18 mouse cellular contexts compared by ENCODE assay signal in genomic region chr7:74908311-74908962, GRCm38 (mm10).
DNase-seq lines count a peak whose midpoint lies in the region; ATAC-seq and TF ChIP-seq lines count a peak whose summit lies in the region.
"Had no signal": no experiment of that assay in that cellular context is flagged by ENCODE, and none has a peak within 500 bp of the region (broad histone marks: within the 10 kb centered on the region; RNA-seq: fewer than 3 reads in every experiment).

No protein-coding gene starts in this region.

- no peak overlapping the region for H3K9ac ChIP-seq in lung, embryonic 14.5 days
- H3K9ac ChIP-seq: embryonic facial prominence, embryonic 13.5 days; heart, embryonic 15.5 days; hindbrain, embryonic 12.5 days; liver, embryonic 13.5 days had no signal

- no peaks in the 10 kb centered on the region for H3K4me1 ChIP-seq in lung, embryonic 14.5 days (ENCODE audit: insufficient read depth)
- H3K4me1 ChIP-seq: forebrain, embryonic 10.5 days; heart, embryonic 15.5 days; hindbrain, embryonic 12.5 days had no signal

- no peaks in the 10 kb centered on the region for H3K27me3 ChIP-seq in lung, embryonic 14.5 days (ENCODE audit: insufficient read depth, low read length)
- H3K27me3 ChIP-seq: embryonic facial prominence, embryonic 13.5 days; heart, embryonic 15.5 days; hindbrain, embryonic 12.5 days; liver, embryonic 13.5 days had no signal

- 46% methylated on average over 3 of the region's 3 CpGs for WGBS in lung, embryonic 14.5 days

- TF ChIP-seq CTCF in lung, embryonic 14.5 days (IDR thresholded peaks at IDR 0.05; ENCODE audit: low read depth): no peak

- H3K27ac ChIP-seq in lung, embryonic 14.5 days (ENCODE audit: low read depth): no peak overlapping the region
- H3K27ac ChIP-seq: embryonic facial prominence, embryonic 13.5 days; forebrain, embryonic 10.5 days; heart, embryonic 15.5 days; hindbrain, embryonic 12.5 days; liver, embryonic 13.5 days; midbrain, embryonic 10.5 days had no signal

- H3K4me3 ChIP-seq in lung, embryonic 14.5 days (ENCODE audit: low read depth, low read length): no peak overlapping the region
- H3K4me3 ChIP-seq: embryonic facial prominence, embryonic 13.5 days; forebrain, embryonic 10.5 days; heart, embryonic 15.5 days; hindbrain, embryonic 12.5 days; liver, embryonic 13.5 days; midbrain, embryonic 10.5 days had no signal

- no peaks in the 10 kb centered on the region for H3K9me3 ChIP-seq in lung, embryonic 14.5 days (ENCODE audit: low read depth, low read length)
- H3K9me3 ChIP-seq: embryonic facial prominence, embryonic 13.5 days; forebrain, embryonic 10.5 days; heart, embryonic 15.5 days; hindbrain, embryonic 12.5 days; liver, embryonic 13.5 days; midbrain, embryonic 10.5 days had no signal

- no peaks in the 10 kb centered on the region for H3K36me3 ChIP-seq in lung, embryonic 14.5 days (ENCODE audit: insufficient read depth)
- H3K36me3 ChIP-seq: embryonic facial prominence, embryonic 13.5 days; forebrain, embryonic 10.5 days; heart, embryonic 15.5 days; hindbrain, embryonic 12.5 days; liver, embryonic 13.5 days; midbrain, embryonic 10.5 days had no signal

- ATAC-seq in lung, embryonic 14.5 days (ENCODE audit: insufficient read depth): no peak
- peak; percentile 89 to 98 for ATAC-seq in hematopoietic stem cell, adult 5-6 weeks (replicated peaks in 1 of 2; ENCODE audit: insufficient read depth in 1 of 2, low FRiP score in 2 of 2, low TSS enrichment in 1 of 2, low read depth in 1 of 2, poor library complexity in 2 of 2, severe bottlenecking in 2 of 2)
- ATAC-seq: intestine, embryonic 16.5 days had no signal

- DNase-seq in lung, embryonic 14.5 days: peak; percentile 27
- DNase-seq in lung, postnatal 10 days: no peak
- DNase-seq in c-Kit-positive CD71-negative TER-119-negative erythroid progenitor cells, embryonic 14.5 days (ENCODE audit: low read depth): peak; percentile 29
- DNase-seq in mesoderm, embryonic 11.5 days (ENCODE audit: low read depth, low spot score): peak; percentile 39
- DNase-seq in urinary bladder, adult 2 months (ENCODE audit: low spot score): no peak
- no peak for DNase-seq in cerebellum, postnatal 10 days
- DNase-seq: adrenal gland, adult 8-10 months; cerebellum, adult 9-10 months; kidney, postnatal 14 days; liver, embryonic 13.5 days; spleen, adult 18-20 months had no signal

- no peak overlapping the region for H3K4me2 ChIP-seq in lung, embryonic 14.5 days
- H3K4me2 ChIP-seq: embryonic facial prominence, embryonic 13.5 days; heart, embryonic 15.5 days; hindbrain, embryonic 12.5 days; liver, embryonic 13.5 days had no signal

Comparison
In these comparisons a context has a peak if more than half of its experiments do, and no peak if none do; other contexts are left out.
1. DNase-seq: peak in lung, embryonic 14.5 days (single experiment), c-Kit-positive CD71-negative TER-119-negative erythroid progenitor cells, embryonic 14.5 days (single experiment) and mesoderm, embryonic 11.5 days (single experiment); none in lung, postnatal 10 days (single experiment), urinary bladder, adult 2 months (single experiment) and cerebellum, postnatal 10 days (0 of 2).